In genomic region chr4:154109850-154110243, GRCm38 (mm10) we compare ENCODE assay signal across 23 mouse cellular contexts. TPM values are rescaled to one million over a fixed set of nuclear protein-coding genes. Genes with fewer than 3 reads are reported as not detected.
"Had no signal": no experiment of that assay in that cellular context is flagged by ENCODE, and none has a peak within 500 bp of the region (broad histone marks: within the 10 kb centered on the region; RNA-seq: fewer than 3 reads in every experiment).

No protein-coding gene starts in this region.

- ATAC-seq: liver, embryonic 12.5 days; midbrain, embryonic 13.5 days; midbrain, embryonic 16.5 days had no signal

- H3K9me3 ChIP-seq: kidney, embryonic 15.5 days; limb, embryonic 10.5 days; limb, embryonic 13.5 days; liver, embryonic 12.5 days; liver, embryonic 15.5 days; lung, embryonic 15.5 days; megakaryocyte, embryonic 14.5 days; midbrain, embryonic 10.5 days; midbrain, embryonic 13.5 days; neural tube, embryonic 12.5 days; neural tube, embryonic 15.5 days had no signal

- H3K36me3 ChIP-seq: kidney, embryonic 15.5 days; limb, embryonic 10.5 days; limb, embryonic 13.5 days; liver, embryonic 12.5 days; liver, embryonic 15.5 days; lung, embryonic 15.5 days; midbrain, embryonic 10.5 days; midbrain, embryonic 13.5 days; neural tube, embryonic 12.5 days; neural tube, embryonic 15.5 days had no signal

- H3K4me2 ChIP-seq: kidney, embryonic 15.5 days; limb, embryonic 13.5 days; liver, embryonic 12.5 days; liver, embryonic 15.5 days; lung, embryonic 15.5 days; midbrain, embryonic 13.5 days; neural tube, embryonic 12.5 days; neural tube, embryonic 15.5 days had no signal

- H3K9ac ChIP-seq: kidney, embryonic 15.5 days; limb, embryonic 13.5 days; liver, embryonic 12.5 days; liver, embryonic 15.5 days; lung, embryonic 15.5 days; midbrain, embryonic 13.5 days; neural tube, embryonic 12.5 days; neural tube, embryonic 15.5 days had no signal

- DNase-seq: kidney, postnatal 10 days; kidney, postnatal 36 days; liver; lung, adult 18-20 months; lung, postnatal 10 days; lung, postnatal 36 days; thymus, adult 2 months; thymus, postnatal 25 days had no signal

- H3K4me3 ChIP-seq: kidney, embryonic 15.5 days; limb, embryonic 10.5 days; limb, embryonic 13.5 days; liver, embryonic 12.5 days; liver, embryonic 15.5 days; lung, embryonic 15.5 days; megakaryocyte, embryonic 14.5 days; midbrain, embryonic 10.5 days; midbrain, embryonic 13.5 days; myocyte; neural tube, embryonic 12.5 days; neural tube, embryonic 15.5 days had no signal

- H3K27ac ChIP-seq: kidney, embryonic 15.5 days; limb, embryonic 10.5 days; limb, embryonic 13.5 days; liver, embryonic 12.5 days; liver, embryonic 15.5 days; lung, embryonic 15.5 days; midbrain, embryonic 10.5 days; midbrain, embryonic 13.5 days; neural tube, embryonic 12.5 days; neural tube, embryonic 15.5 days; stomach, postnatal 0 days had no signal

RNA-seq across cellular contexts. Expression of gene Trp73, which starts 30.2 kb away (rescaled TPM):
- total RNA-seq: monocyte, adult 5-6 weeks had no signal
- polyA plus RNA-seq: liver, embryonic 15.5 days; myocyte had no signal
